Mouse (Mus musculus): ENCODE data around the gene Rbpj. TPM values are rescaled to one million over a fixed set of nuclear protein-coding genes. Genes with fewer than 3 reads are reported as not detected.

The Rbpj gene
- polyA plus RNA-seq, 1 experiment = 25.7 TPM

DNA sequence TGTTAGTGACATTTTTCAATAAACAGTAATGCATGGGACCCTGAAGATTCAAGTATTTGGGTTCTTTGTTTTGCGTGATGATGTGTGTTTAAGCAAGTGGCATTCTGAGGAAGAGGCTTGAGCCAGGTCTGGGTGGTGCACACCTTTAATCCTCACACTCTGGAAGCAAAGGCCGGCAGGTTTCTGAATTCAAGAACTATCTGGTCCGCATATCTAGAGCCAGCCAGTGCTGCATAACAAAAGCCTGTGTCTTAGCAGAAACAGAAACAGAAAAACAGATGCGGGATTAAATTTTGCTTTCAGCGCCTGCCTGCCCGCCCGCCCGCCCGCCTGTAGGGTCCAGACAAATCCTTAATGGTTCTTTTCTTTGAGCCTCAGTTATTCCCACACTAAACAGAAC lies 1.6 kb downstream of the Rbpj start:
- Histone ChIP-seq H3K4me1 (replicated peaks; ENCODE audit: control insufficient read depth, insufficient read depth, low read length) (0 out of 2 replicates have a peak, but pooled peaks cover 2% of the 10 kb centered on the region), H3K27me3 (ENCODE audit: control insufficient read depth, insufficient read depth, low read length) (no peaks in the 10 kb centered on the region), H3K4me3 (ENCODE audit: control insufficient read depth, insufficient read depth, low read length) (no peak overlapping the region), H3K27ac (ENCODE audit: control insufficient read depth, insufficient read depth, low read length) (no peak overlapping the region), H3K36me3 (ENCODE audit: control insufficient read depth, insufficient read depth, low read length) (no peaks in the 10 kb centered on the region)
- WGBS = 93% methylated on average over 9 of the region's 9 CpGs
- no peak for DNase-seq
- TF ChIP-seq CTCF (IDR thresholded peaks at IDR 0.05; ENCODE audit: borderline replicate concordance, control insufficient read depth, extremely low read depth, insufficient read depth, low read length, poor library complexity) (no peak), POLR2A (IDR thresholded peaks at IDR 0.05; ENCODE audit: control insufficient read depth, extremely low read depth, insufficient read depth, low read length, poor library complexity) (no peak)

DNA sequence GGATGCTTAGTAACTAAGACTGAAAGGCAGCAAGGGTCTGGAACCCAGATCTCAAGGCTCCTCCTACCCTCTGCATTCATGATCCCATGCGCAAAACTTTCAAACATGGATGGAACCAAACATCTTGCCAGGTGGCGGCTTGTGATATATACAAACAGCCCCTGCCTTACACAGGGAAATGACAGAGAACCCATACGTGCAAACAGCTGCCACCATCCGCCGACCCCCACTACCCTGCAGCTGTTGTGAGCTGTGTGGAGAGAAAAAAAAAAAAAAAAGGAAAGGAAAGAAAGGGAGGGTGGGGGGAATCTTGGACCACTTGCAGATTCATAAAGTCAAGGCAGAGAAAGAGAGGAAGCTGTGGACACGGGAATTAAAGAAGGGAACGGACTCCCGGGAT lies 2.4 kb downstream of the Rbpj start:
- Histone ChIP-seq H3K27me3 (ENCODE audit: control insufficient read depth, insufficient read depth, low read length) (no peaks in the 10 kb centered on the region), H3K36me3 (ENCODE audit: control insufficient read depth, insufficient read depth, low read length) (no peaks in the 10 kb centered on the region), H3K4me3 (ENCODE audit: control insufficient read depth, insufficient read depth, low read length) (no peak overlapping the region), H3K4me1 (replicated peaks; ENCODE audit: control insufficient read depth, insufficient read depth, low read length) (0 out of 2 replicates have a peak, but pooled peaks cover 2% of the 10 kb centered on the region), H3K27ac (ENCODE audit: control insufficient read depth, insufficient read depth, low read length) (no peak overlapping the region)
- DNase-seq = no peak
- TF ChIP-seq CTCF (IDR thresholded peaks at IDR 0.05; ENCODE audit: borderline replicate concordance, control insufficient read depth, extremely low read depth, insufficient read depth, low read length, poor library complexity) = no peak
- no peak for TF ChIP-seq POLR2A (IDR thresholded peaks at IDR 0.05; ENCODE audit: control insufficient read depth, extremely low read depth, insufficient read depth, low read length, poor library complexity)
- 81% methylated on average over 8 of the region's 8 CpGs for WGBS

DNA sequence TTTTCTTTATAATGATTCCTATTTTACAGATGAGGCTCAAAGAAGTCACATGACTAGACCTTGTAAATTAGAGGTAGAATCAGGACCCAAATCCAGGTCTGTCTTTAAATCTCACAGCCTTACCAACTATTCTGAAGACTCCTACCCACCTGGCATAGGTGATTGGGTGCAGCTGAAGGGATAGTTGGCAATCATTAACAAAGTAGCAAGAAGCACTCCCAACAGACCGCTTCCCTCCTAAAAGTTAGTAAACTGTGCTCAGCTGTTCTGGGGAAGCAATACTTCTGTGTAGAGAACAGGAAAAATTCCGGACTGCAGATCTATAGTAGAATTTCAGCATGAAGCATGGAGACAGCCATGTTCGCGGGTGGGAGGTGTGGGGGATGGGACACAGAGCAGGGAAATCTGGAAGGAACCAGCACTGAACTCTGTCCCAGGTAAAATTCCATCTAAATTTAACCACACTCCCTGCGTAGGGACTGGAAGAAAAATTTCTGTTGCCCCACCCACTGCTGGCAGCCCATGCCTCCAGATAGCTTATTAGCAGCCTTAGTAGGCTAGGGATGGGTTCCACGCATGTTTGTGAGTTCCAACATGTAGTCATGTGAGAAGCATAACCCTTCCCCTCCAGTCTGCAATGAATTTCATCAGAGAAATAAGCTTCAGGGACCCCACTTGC lies 3.3 kb downstream of the Rbpj start:
- no peak for DNase-seq
- no peak overlapping the region for H3K4me3 ChIP-seq (ENCODE audit: control insufficient read depth, insufficient read depth, low read length)
- H3K27me3 ChIP-seq (ENCODE audit: control insufficient read depth, insufficient read depth, low read length) = no peaks in the 10 kb centered on the region
- 0 out of 2 replicates have a peak, but pooled peaks cover 2% of the 10 kb centered on the region for H3K4me1 ChIP-seq (replicated peaks; ENCODE audit: control insufficient read depth, insufficient read depth, low read length)
- no peak overlapping the region for H3K27ac ChIP-seq (ENCODE audit: control insufficient read depth, insufficient read depth, low read length)
- no peaks in the 10 kb centered on the region for H3K36me3 ChIP-seq (ENCODE audit: control insufficient read depth, insufficient read depth, low read length)
- 89% methylated on average over 6 of the region's 6 CpGs for WGBS
- TF ChIP-seq POLR2A (IDR thresholded peaks at IDR 0.05; ENCODE audit: control insufficient read depth, extremely low read depth, insufficient read depth, low read length, poor library complexity) = no peak
- no peak for TF ChIP-seq CTCF (IDR thresholded peaks at IDR 0.05; ENCODE audit: borderline replicate concordance, control insufficient read depth, extremely low read depth, insufficient read depth, low read length, poor library complexity)

DNA sequence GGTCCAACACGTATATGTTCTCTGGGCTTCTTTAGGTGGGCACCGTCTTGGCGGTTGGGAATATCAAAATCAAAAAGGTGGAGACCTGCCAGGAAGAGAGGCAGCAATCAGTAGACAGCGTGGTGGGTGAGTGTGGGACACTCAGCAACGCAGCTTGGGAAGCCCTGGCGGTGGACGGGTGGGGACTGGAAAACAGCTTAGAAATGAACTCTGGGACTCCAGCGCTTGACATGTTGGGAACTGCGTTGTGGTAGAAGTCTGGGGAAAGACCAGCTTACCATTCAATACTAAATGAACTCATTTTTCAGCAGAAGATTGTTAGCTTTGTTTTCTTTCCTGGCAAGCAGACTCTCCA lies 3.8 kb downstream of the Rbpj start:
- Histone ChIP-seq H3K27ac (ENCODE audit: control insufficient read depth, insufficient read depth, low read length) (no peak overlapping the region), H3K4me3 (ENCODE audit: control insufficient read depth, insufficient read depth, low read length) (no peak overlapping the region), H3K27me3 (ENCODE audit: control insufficient read depth, insufficient read depth, low read length) (no peaks in the 10 kb centered on the region), H3K36me3 (ENCODE audit: control insufficient read depth, insufficient read depth, low read length) (no peaks in the 10 kb centered on the region), H3K4me1 (replicated peaks; ENCODE audit: control insufficient read depth, insufficient read depth, low read length) (0 out of 2 replicates have a peak, but pooled peaks cover 2% of the 10 kb centered on the region)
- TF ChIP-seq CTCF (IDR thresholded peaks at IDR 0.05; ENCODE audit: borderline replicate concordance, control insufficient read depth, extremely low read depth, insufficient read depth, low read length, poor library complexity) (no peak), POLR2A (IDR thresholded peaks at IDR 0.05; ENCODE audit: control insufficient read depth, extremely low read depth, insufficient read depth, low read length, poor library complexity) (no peak)
- no peak for DNase-seq
- 77% methylated on average over 9 of the region's 9 CpGs for WGBS

DNA sequence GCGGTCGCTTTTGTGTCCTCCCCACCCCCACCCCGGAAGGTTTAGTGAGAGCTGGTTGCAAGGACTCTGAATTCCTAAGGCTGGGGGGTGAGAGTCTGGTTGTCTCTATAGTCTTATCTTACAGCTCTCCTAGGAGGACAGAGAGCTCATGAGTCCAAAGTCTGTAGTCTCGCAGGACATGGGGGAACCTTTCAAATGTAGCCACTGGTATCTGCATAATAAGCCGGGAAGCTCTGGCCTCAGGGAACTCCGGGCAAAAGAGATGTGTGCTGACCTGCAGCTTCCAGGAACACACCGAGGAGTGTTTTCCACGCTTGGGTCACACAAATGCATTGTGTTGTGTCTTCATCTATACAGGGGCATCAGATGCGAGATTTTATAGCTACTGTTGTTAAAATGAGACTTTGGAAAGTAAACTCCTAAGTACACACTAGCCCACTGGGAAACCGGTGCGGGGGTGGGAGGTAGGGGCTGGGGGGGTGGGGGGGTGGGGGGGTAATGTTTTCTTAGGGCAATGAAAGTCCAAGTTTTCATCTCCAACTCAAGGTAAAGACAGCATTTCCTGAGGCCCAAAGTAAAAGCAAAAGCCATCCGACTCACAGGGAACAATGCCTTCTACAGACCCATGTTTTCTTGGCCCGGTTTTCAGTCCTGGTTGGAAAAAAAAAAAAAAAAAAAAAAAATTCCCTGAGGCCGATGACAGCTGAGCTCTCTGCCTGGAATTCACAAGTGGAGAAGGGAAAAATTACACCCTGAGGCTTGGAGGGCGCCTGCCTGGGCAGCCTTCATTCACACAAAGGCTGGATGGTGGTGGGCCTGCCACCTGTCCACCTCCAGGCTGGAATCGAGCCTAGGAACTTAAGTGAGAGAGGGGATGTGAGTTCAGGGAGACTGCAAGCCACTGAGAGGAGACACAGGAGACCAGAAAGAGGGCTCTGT lies 4.5 kb downstream of the Rbpj start:
- Histone ChIP-seq H3K4me1 (replicated peaks; ENCODE audit: control insufficient read depth, insufficient read depth, low read length) (0 out of 2 replicates have a peak, but pooled peaks cover 2% of the 10 kb centered on the region), H3K36me3 (ENCODE audit: control insufficient read depth, insufficient read depth, low read length) (no peaks in the 10 kb centered on the region), H3K27me3 (ENCODE audit: control insufficient read depth, insufficient read depth, low read length) (no peaks in the 10 kb centered on the region), H3K27ac (ENCODE audit: control insufficient read depth, insufficient read depth, low read length) (no peak overlapping the region; the same call in 1 of the 2 replicates), H3K4me3 (ENCODE audit: control insufficient read depth, insufficient read depth, low read length) (no peak overlapping the region)
- no peak for DNase-seq
- TF ChIP-seq POLR2A (IDR thresholded peaks at IDR 0.05; ENCODE audit: control insufficient read depth, extremely low read depth, insufficient read depth, low read length, poor library complexity) (no peak), CTCF (IDR thresholded peaks at IDR 0.05; ENCODE audit: borderline replicate concordance, control insufficient read depth, extremely low read depth, insufficient read depth, low read length, poor library complexity) (no peak)
- WGBS = 72% methylated on average over 16 of the region's 16 CpGs

DNA sequence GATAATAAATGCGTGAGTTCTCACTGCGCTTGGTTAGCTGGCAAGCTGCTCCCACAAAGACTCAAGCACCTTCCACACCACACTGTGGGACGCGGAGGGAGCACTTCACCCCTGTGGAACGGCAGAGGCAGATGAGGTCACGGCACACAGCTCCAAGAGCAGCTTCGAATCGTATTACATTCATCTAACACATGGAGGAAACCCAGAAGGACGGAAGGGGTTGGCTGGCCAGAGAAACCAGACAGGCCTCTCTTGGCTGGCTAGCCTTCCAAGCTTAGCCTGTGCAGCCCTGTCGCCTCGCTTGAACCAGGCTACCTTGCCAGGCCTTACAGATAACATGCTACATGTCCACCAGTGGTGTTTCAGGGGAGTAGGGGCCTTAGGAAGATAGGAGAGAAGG lies 6.5 kb downstream of the Rbpj start:
- no peak for TF ChIP-seq POLR2A (IDR thresholded peaks at IDR 0.05; ENCODE audit: control insufficient read depth, extremely low read depth, insufficient read depth, low read length, poor library complexity)
- TF ChIP-seq CTCF (IDR thresholded peaks at IDR 0.05; ENCODE audit: borderline replicate concordance, control insufficient read depth, extremely low read depth, insufficient read depth, low read length, poor library complexity) = no peak
- Histone ChIP-seq H3K27me3 (ENCODE audit: control insufficient read depth, insufficient read depth, low read length) (no peaks in the 10 kb centered on the region), H3K4me3 (ENCODE audit: control insufficient read depth, insufficient read depth, low read length) (no peak overlapping the region), H3K27ac (ENCODE audit: control insufficient read depth, insufficient read depth, low read length) (no peak overlapping the region), H3K36me3 (ENCODE audit: control insufficient read depth, insufficient read depth, low read length) (no peaks in the 10 kb centered on the region), H3K4me1 (replicated peaks; ENCODE audit: control insufficient read depth, insufficient read depth, low read length) (0 out of 2 replicates have a peak, but pooled peaks cover 2% of the 10 kb centered on the region)
- DNase-seq = no peak
- WGBS = 95% methylated on average over 11 of the region's 11 CpGs
